Mouse (Mus musculus): ENCODE data around the gene Pth1r. TPM values are rescaled to one million over a fixed set of nuclear protein-coding genes. Genes with fewer than 3 reads are reported as not detected.

The Pth1r gene
- polyA plus RNA-seq, 1 experiment, result 11.0 TPM

- no peaks in the 10 kb centered on the region for H3K27me3 ChIP-seq (ENCODE audit: control insufficient read depth, insufficient read depth, low read length)
- DNase-seq (ENCODE audit: low read depth in 1 of 2, low spot score in 2 of 2), result no peak
- H3K4me1 ChIP-seq (ENCODE audit: control insufficient read depth, insufficient read depth, insufficient read length), result peaks cover 41% of the 10 kb centered on the region
- H3K4me3 ChIP-seq (ENCODE audit: extremely low read depth, insufficient read depth, insufficient read length), result no peak overlapping the region
- no peaks in the 10 kb centered on the region for H3K36me3 ChIP-seq (ENCODE audit: control insufficient read depth, insufficient read depth, low read length)
- no peak for TF ChIP-seq POLR2A (IDR thresholded peaks at IDR 0.05; ENCODE audit: low read depth, low read length)
- TF ChIP-seq CTCF (IDR thresholded peaks at IDR 0.05; ENCODE audit: extremely low read depth, insufficient read depth, insufficient read length, insufficient replicate concordance), result no peak
- 62% methylated on average over 5 of the region's 5 CpGs for WGBS
- H3K27ac ChIP-seq (ENCODE audit: insufficient read depth, low read length), result no peak overlapping the region
Measured at GRCm38 (mm10) chr9:110682255-110682654, 64.7 kb downstream of the Pth1r start.

GRCm38 (mm10) chr9:110681817-110682216 is 65.1 kb downstream of the Pth1r start:
- no peaks in the 10 kb centered on the region for H3K27me3 ChIP-seq (ENCODE audit: control insufficient read depth, insufficient read depth, low read length)
- TF ChIP-seq CTCF (IDR thresholded peaks at IDR 0.05; ENCODE audit: extremely low read depth, insufficient read depth, insufficient read length, insufficient replicate concordance), result no peak
- TF ChIP-seq POLR2A (IDR thresholded peaks at IDR 0.05; ENCODE audit: low read depth, low read length), result no peak
- no peak for DNase-seq (ENCODE audit: low read depth in 1 of 2, low spot score in 2 of 2)
- no peak overlapping the region for H3K4me3 ChIP-seq (ENCODE audit: extremely low read depth, insufficient read depth, insufficient read length)
- H3K4me1 ChIP-seq (ENCODE audit: control insufficient read depth, insufficient read depth, insufficient read length), result peaks cover 42% of the 10 kb centered on the region
- 79% methylated on average over 9 of the region's 9 CpGs for WGBS
- H3K27ac ChIP-seq (ENCODE audit: insufficient read depth, low read length), result no peak overlapping the region
- H3K36me3 ChIP-seq (ENCODE audit: control insufficient read depth, insufficient read depth, low read length), result no peaks in the 10 kb centered on the region

DNA sequence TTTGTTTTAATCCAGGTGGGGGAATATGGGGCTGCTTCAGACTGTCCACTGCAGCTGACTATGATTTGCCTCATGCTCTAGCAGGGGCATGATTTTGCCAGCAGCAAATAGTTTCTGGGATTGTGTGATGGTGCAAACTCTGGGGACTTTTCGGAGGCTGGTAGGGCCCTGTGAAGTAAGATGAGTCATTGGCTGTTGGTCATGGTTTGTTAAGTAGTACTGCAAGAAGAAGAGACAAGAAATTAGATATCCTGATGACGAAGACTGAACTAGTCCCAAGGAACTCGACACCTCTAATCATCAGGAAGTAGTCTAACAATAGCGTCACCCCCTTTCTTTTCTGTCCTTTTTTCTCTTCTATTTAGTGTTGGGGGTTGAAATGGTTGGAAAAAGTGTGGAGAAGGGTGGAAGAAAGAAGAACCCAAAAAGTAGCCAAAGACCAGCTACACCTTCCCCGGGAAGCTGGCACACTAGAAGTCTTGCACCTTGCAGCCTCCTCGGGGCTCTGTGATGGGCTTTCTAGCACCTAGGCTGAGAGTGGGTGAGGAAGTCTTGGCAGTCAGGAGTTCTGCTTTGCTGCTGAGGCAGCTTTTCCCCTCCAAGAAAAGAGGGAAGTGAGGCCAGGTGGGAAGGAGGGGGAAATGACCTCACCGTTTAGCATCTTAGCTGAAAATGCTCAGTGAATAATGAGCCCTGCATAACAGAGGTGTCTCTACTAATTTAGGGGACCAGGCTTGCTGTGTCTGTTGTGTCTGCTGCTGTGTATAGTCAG is 66.0 kb downstream of the Pth1r start:
- DNase-seq (ENCODE audit: low read depth in 1 of 2, low spot score in 2 of 2), result no peak
- no peak overlapping the region for H3K4me3 ChIP-seq (ENCODE audit: extremely low read depth, insufficient read depth, insufficient read length)
- no peaks in the 10 kb centered on the region for H3K36me3 ChIP-seq (ENCODE audit: control insufficient read depth, insufficient read depth, low read length)
- WGBS, result 55% methylated on average over 7 of the region's 7 CpGs
- H3K27ac ChIP-seq (ENCODE audit: insufficient read depth, low read length), result no peak overlapping the region
- peaks cover 48% of the 10 kb centered on the region for H3K4me1 ChIP-seq (ENCODE audit: control insufficient read depth, insufficient read depth, insufficient read length)
- TF ChIP-seq CTCF (IDR thresholded peaks at IDR 0.05; ENCODE audit: extremely low read depth, insufficient read depth, insufficient read length, insufficient replicate concordance), result no peak
- no peak for TF ChIP-seq POLR2A (IDR thresholded peaks at IDR 0.05; ENCODE audit: low read depth, low read length)
- no peaks in the 10 kb centered on the region for H3K27me3 ChIP-seq (ENCODE audit: control insufficient read depth, insufficient read depth, low read length)

- WGBS, result 79% methylated on average over 5 of the region's 5 CpGs
- TF ChIP-seq CTCF (IDR thresholded peaks at IDR 0.05; ENCODE audit: extremely low read depth, insufficient read depth, insufficient read length, insufficient replicate concordance) (no peak), POLR2A (IDR thresholded peaks at IDR 0.05; ENCODE audit: low read depth, low read length) (no peak)
- Histone ChIP-seq H3K4me1 (ENCODE audit: control insufficient read depth, insufficient read depth, insufficient read length) (peaks cover 28% of the 10 kb centered on the region), H3K27me3 (ENCODE audit: control insufficient read depth, insufficient read depth, low read length) (no peaks in the 10 kb centered on the region), H3K27ac (ENCODE audit: insufficient read depth, low read length) (no peak overlapping the region), H3K4me3 (ENCODE audit: extremely low read depth, insufficient read depth, insufficient read length) (no peak overlapping the region), H3K36me3 (ENCODE audit: control insufficient read depth, insufficient read depth, low read length) (no peaks in the 10 kb centered on the region)
- no peak for DNase-seq (ENCODE audit: low read depth in 1 of 2, low spot score in 2 of 2)
Measured at GRCm38 (mm10) chr9:110678886-110679285, 68.1 kb downstream of the Pth1r start.

GRCm38 (mm10) chr9:110676492-110676911 is 70.4 kb downstream of the Pth1r start:
- H3K27me3 ChIP-seq (ENCODE audit: control insufficient read depth, insufficient read depth, low read length), result no peaks in the 10 kb centered on the region
- no peaks in the 10 kb centered on the region for H3K36me3 ChIP-seq (ENCODE audit: control insufficient read depth, insufficient read depth, low read length)
- TF ChIP-seq CTCF (IDR thresholded peaks at IDR 0.05; ENCODE audit: extremely low read depth, insufficient read depth, insufficient read length, insufficient replicate concordance), result no peak
- no peak for TF ChIP-seq POLR2A (IDR thresholded peaks at IDR 0.05; ENCODE audit: low read depth, low read length)
- peaks cover 21% of the 10 kb centered on the region for H3K4me1 ChIP-seq (ENCODE audit: control insufficient read depth, insufficient read depth, insufficient read length)
- no peak overlapping the region for H3K4me3 ChIP-seq (ENCODE audit: extremely low read depth, insufficient read depth, insufficient read length)
- WGBS, result 31% methylated on average over 8 of the region's 8 CpGs
- DNase-seq (ENCODE audit: low read depth in 1 of 2, low spot score in 2 of 2), result no peak
- peak overlapping the region; percentile 9; the same call in 1 of the 2 replicates for H3K27ac ChIP-seq (ENCODE audit: insufficient read depth, low read length)

- TF ChIP-seq POLR2A (IDR thresholded peaks at IDR 0.05; ENCODE audit: low read depth, low read length) (no peak), CTCF (IDR thresholded peaks at IDR 0.05; ENCODE audit: extremely low read depth, insufficient read depth, insufficient read length, insufficient replicate concordance) (no peak)
- Histone ChIP-seq H3K4me1 (ENCODE audit: control insufficient read depth, insufficient read depth, insufficient read length) (peaks cover 15% of the 10 kb centered on the region), H3K27ac (ENCODE audit: insufficient read depth, low read length) (no peak overlapping the region), H3K36me3 (ENCODE audit: control insufficient read depth, insufficient read depth, low read length) (no peaks in the 10 kb centered on the region), H3K27me3 (ENCODE audit: control insufficient read depth, insufficient read depth, low read length) (no peaks in the 10 kb centered on the region), H3K4me3 (ENCODE audit: extremely low read depth, insufficient read depth, insufficient read length) (no peak overlapping the region)
- 61% methylated on average over 10 of the region's 10 CpGs for WGBS
- DNase-seq (ENCODE audit: low read depth in 1 of 2, low spot score in 2 of 2), result no peak
Measured at GRCm38 (mm10) chr9:110673107-110673752, 73.7 kb downstream of the Pth1r start.

Measured in spleen, adult 2 months (tissue).